Mouse (Mus musculus): ENCODE data around the gene Mc1r. TPM values are rescaled to one million over a fixed set of nuclear protein-coding genes. Genes with fewer than 3 reads are reported as not detected.
A peak's percentile ranks its signal among the peaks of the same experiment; 100 is the strongest.

Gene Mc1r
- polyA plus RNA-seq, 1 experiment: not detected

- no peak for TF ChIP-seq POLR2A (IDR thresholded peaks at IDR 0.05; ENCODE audit: borderline replicate concordance, low read depth, low read length)
- no peak for TF ChIP-seq CTCF (IDR thresholded peaks at IDR 0.05; ENCODE audit: low read depth, low read length)
- Histone ChIP-seq H3K27ac (ENCODE audit: insufficient read depth, low read depth, low read length) (no peak overlapping the region), H3K4me3 (ENCODE audit: insufficient read depth, low read length) (no peak overlapping the region), H3K4me1 (ENCODE audit: control insufficient read depth, insufficient read depth, low read length) (no peaks in the 10 kb centered on the region)
Observed at GRCm38 (mm10) chr8:123420525-123421281, 13.8 kb downstream of the Mc1r start.

DNA sequence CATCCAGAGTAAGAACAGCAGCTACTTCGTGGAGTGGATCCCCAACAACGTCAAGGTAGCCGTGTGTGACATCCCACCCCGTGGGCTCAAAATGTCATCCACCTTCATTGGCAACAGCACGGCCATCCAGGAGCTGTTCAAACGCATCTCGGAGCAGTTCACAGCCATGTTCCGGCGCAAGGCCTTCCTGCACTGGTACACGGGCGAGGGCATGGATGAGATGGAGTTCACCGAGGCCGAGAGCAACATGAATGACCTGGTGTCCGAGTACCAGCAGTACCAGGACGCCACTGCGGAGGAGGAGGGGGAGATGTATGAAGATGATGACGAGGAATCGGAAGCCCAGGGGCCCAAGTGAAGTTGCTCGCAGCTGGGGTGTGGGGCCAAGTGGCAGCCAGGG, 14.4 kb downstream of the Mc1r start:
- TF ChIP-seq CTCF (IDR thresholded peaks at IDR 0.05; ENCODE audit: low read depth, low read length): no peak
- no peak for TF ChIP-seq POLR2A (IDR thresholded peaks at IDR 0.05; ENCODE audit: borderline replicate concordance, low read depth, low read length)

DNA sequence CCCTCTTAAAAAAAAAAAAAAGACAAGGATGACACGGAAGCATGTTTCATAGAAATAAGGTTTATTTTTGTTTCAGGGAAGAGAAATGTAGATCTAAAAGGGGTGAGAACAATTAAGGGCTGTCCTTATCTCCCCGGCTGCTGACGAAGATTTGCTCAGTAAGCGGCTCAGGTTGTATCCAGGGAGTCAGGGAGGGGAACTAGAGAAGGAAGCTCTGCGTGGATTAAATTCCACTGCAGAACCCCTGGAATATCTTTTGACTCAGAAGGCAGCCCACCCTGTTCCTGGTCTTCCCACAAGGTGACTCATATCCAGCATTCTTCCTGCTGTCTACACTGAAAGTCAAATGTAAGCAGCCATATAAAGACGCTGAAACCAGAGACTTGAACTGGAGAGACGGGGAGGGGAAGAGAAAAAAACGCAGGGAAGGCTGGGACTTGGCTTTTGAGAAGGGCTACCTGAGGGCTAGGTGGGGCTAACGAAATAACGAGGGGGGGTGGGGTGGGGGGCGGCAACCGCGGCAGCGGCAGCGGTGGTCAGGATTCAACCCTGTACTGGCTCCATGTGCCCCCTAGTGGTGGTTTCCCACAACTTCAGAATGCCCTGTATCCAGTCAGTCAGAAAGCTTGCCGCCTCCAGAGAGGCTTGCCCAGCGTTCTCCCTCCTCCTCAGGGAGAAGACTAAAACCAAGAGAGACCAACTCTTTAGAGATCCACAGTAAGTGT, 15.3 kb downstream of the Mc1r start:
- H3K4me1 ChIP-seq (ENCODE audit: control insufficient read depth, insufficient read depth, low read length): no peaks in the 10 kb centered on the region
- no peak overlapping the region for H3K27ac ChIP-seq (ENCODE audit: insufficient read depth, low read depth, low read length)
- no peak for TF ChIP-seq POLR2A (IDR thresholded peaks at IDR 0.05; ENCODE audit: borderline replicate concordance, low read depth, low read length)
- peak; percentile 73 for TF ChIP-seq CTCF (IDR thresholded peaks at IDR 0.05; ENCODE audit: low read depth, low read length)
- no peak overlapping the region for H3K4me3 ChIP-seq (ENCODE audit: insufficient read depth, low read length)

More for the DNA sequence above, 14.4 kb downstream of the Mc1r start:
- Histone ChIP-seq H3K27ac (ENCODE audit: insufficient read depth, low read depth, low read length) (no peak overlapping the region), H3K4me3 (ENCODE audit: insufficient read depth, low read length) (no peak overlapping the region), H3K4me1 (ENCODE audit: control insufficient read depth, insufficient read depth, low read length) (no peaks in the 10 kb centered on the region)

- TF ChIP-seq CTCF (IDR thresholded peaks at IDR 0.05; ENCODE audit: low read depth, low read length): no peak
- no peak overlapping the region for H3K4me3 ChIP-seq (ENCODE audit: insufficient read depth, low read length)
- no peaks in the 10 kb centered on the region for H3K4me1 ChIP-seq (ENCODE audit: control insufficient read depth, insufficient read depth, low read length)
- H3K27ac ChIP-seq (ENCODE audit: insufficient read depth, low read depth, low read length): no peak overlapping the region
Observed at GRCm38 (mm10) chr8:123422781-123423159, 15.9 kb downstream of the Mc1r start.

GRCm38 (mm10) chr8:123423441-123423840, 16.5 kb downstream of the Mc1r start, which contains the start of gene Def8:
Def8 (plus strand) TSS chr8:123423527.
- Histone ChIP-seq H3K4me1 (ENCODE audit: control insufficient read depth, insufficient read depth, low read length) (no peaks in the 10 kb centered on the region), H3K27ac (ENCODE audit: insufficient read depth, low read depth, low read length) (no peak within 1 kb of the TSS), H3K4me3 (ENCODE audit: insufficient read depth, low read length) (no peak within 1 kb of the TSS)
- TF ChIP-seq CTCF (IDR thresholded peaks at IDR 0.05; ENCODE audit: low read depth, low read length): no peak
- TF ChIP-seq POLR2A (IDR thresholded peaks at IDR 0.05; ENCODE audit: borderline replicate concordance, low read depth, low read length): no peak

GRCm38 (mm10) chr8:123426511-123427509, 19.9 kb downstream of the Mc1r start:
- Histone ChIP-seq H3K27ac (ENCODE audit: insufficient read depth, low read depth, low read length) (no peak overlapping the region), H3K4me3 (ENCODE audit: insufficient read depth, low read length) (no peak overlapping the region; the same call in 1 of the 2 replicates), H3K4me1 (ENCODE audit: control insufficient read depth, insufficient read depth, low read length) (no peaks in the 10 kb centered on the region)
- TF ChIP-seq CTCF (IDR thresholded peaks at IDR 0.05; ENCODE audit: low read depth, low read length) (no peak), POLR2A (IDR thresholded peaks at IDR 0.05; ENCODE audit: borderline replicate concordance, low read depth, low read length) (no peak)

GRCm38 (mm10) chr8:123427639-123428275, 20.9 kb downstream of the Mc1r start:
- TF ChIP-seq CTCF (IDR thresholded peaks at IDR 0.05; ENCODE audit: low read depth, low read length) (no peak), POLR2A (IDR thresholded peaks at IDR 0.05; ENCODE audit: borderline replicate concordance, low read depth, low read length) (no peak)
- Histone ChIP-seq H3K27ac (ENCODE audit: insufficient read depth, low read depth, low read length) (no peak overlapping the region), H3K4me1 (ENCODE audit: control insufficient read depth, insufficient read depth, low read length) (no peaks in the 10 kb centered on the region), H3K4me3 (ENCODE audit: insufficient read depth, low read length) (no peak overlapping the region)

DNA sequence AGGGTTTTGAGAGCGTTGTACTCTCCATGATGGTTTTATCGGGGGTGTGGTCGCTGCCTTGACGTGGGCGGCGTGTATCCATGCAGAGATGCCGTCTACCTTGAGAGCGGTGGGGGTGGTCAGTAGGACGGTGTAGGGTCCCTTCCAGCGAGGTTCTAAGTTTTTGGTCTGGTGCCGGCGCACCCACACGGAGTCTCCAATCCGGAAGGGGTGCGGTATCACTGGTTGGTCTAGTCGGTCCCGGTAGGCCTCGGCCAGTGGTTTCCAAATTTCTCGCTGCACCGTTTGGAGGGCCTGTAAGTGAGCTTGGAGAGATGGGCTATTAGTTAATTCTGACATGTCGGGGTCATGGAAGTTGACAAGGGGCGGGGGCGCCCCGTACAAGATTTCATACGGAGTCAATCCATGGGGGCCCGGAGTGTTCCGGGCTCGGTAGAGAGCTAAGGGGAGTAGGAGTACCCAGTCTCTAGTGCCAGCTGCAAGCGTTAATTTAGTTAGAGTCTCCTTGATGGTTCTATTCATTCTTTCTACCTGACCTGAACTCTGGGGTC, 21.5 kb downstream of the Mc1r start:
- H3K27ac ChIP-seq (ENCODE audit: insufficient read depth, low read depth, low read length): no peak overlapping the region
- H3K4me1 ChIP-seq (ENCODE audit: control insufficient read depth, insufficient read depth, low read length): no peaks in the 10 kb centered on the region
- no peak overlapping the region for H3K4me3 ChIP-seq (ENCODE audit: insufficient read depth, low read length)
- TF ChIP-seq POLR2A (IDR thresholded peaks at IDR 0.05; ENCODE audit: borderline replicate concordance, low read depth, low read length): no peak
- no peak for TF ChIP-seq CTCF (IDR thresholded peaks at IDR 0.05; ENCODE audit: low read depth, low read length)

Data from bone marrow macrophage, adult 2 months (primary cell).